Mouse (Mus musculus) bone marrow, adult 2 months (tissue): ENCODE data around the gene Myf5. TPM values are rescaled to one million over a fixed set of nuclear protein-coding genes. Genes with fewer than 3 reads are reported as not detected.

Experiments used
- H3K27ac ChIP-seq: fragments of 200-500 bp; 2 replicates; pipeline ENCODE4 v1.5.1; 2012; ENCODE audit warnings: low read depth, mild to moderate bottlenecking, control low read depth, inconsistent platforms, low read length; ENCODE audit not compliant: control insufficient read depth, poor library complexity, insufficient read depth
- H3K4me1 ChIP-seq: fragments of 200-500 bp; 2 replicates; pipeline ENCODE4 v1.6.1; 2011; ENCODE audit warnings: low read length; ENCODE audit not compliant: control insufficient read depth, insufficient read depth
- H3K4me3 ChIP-seq: fragments of 200-500 bp; replicated peaks from 2 replicates; pipeline ENCODE3; 2011; ENCODE audit warnings: mild to moderate bottlenecking, low read depth, low read length, control low read depth; ENCODE audit not compliant: control insufficient read depth
- CTCF ChIP-seq: fragments of 200-500 bp; IDR thresholded peaks from 2 replicates; pipeline ENCODE4 v1.5.1; 2011; ENCODE audit warnings: low read length, control low read depth; ENCODE audit not compliant: control insufficient read depth, insufficient read depth
- POLR2A ChIP-seq: fragments of 200-500 bp; IDR thresholded peaks from 2 replicates; pipeline ENCODE4 v1.6.1; 2011; ENCODE audit warnings: low read depth, mild to moderate bottlenecking, control low read depth, low read length, borderline replicate concordance; ENCODE audit not compliant: control insufficient read depth
- WGBS: fragments of 180-500 bp; shearing (Covaris S2); methylation state at CpG from one replicate; pipeline ENCODE4 v1.1.7; 2018; 5-methylcytosine and 5-hydroxymethylcytosine counted together
- polyA plus RNA-seq: library from polyadenylated mRNA; stranded (reverse); fragments of >200 nt; gene quantifications from 2 replicates; pipeline ENCODE4 v1.2.4, GENCODE M21; 2011; ENCODE audit warnings: low replicate concordance; ENCODE audit not compliant: missing spikeins, insufficient read depth, insufficient read length

The Myf5 gene
- 0.47 and 1.7 TPM in 2 replicates for polyA plus RNA-seq

- no peak for TF ChIP-seq POLR2A
- no peak for TF ChIP-seq CTCF
- Histone ChIP-seq H3K27ac (no peak within 1 kb of the TSS), H3K4me1 (no peaks in the 10 kb centered on the region), H3K4me3 (no peak within 1 kb of the TSS)
- WGBS = 70% methylated on average over 8 of the region's 8 CpGs
Measured at GRCm38 (mm10) chr10:107485870-107486269, at the start of gene Myf5. Myf5 (minus strand) TSS chr10:107486134.

- WGBS = 79% methylated on average over 1 of the region's 1 CpGs
- H3K4me1 ChIP-seq = no peaks in the 10 kb centered on the region
- no peak overlapping the region for H3K4me3 ChIP-seq
- no peak overlapping the region for H3K27ac ChIP-seq
- TF ChIP-seq CTCF (no peak), POLR2A (no peak)
Measured at GRCm38 (mm10) chr10:107528758-107529157, 42.8 kb upstream of the Myf5 start.

- WGBS = 63% methylated on average over 5 of the region's 5 CpGs
- H3K4me3 ChIP-seq = no peak overlapping the region
Measured at GRCm38 (mm10) chr10:107519216-107519615, 33.3 kb upstream of the Myf5 start.

DNA sequence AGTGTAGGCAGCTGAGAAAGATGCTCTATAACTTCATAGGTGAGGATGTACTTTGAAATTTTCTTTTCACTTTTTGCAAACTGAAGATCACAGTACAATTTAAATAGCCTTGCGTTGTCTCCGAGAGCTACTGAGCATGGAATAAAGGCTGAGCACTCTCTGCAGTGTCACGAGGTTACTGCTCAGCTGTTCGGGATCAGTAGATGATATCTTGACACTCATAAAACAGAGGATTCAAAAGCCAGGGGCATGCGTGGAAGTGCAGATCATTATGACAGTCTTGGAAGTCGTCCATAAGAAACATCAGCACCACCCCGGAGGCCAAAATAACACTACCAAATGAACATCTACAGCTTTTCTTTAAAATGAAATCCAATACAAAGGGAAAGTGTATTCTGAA lies 30.7 kb upstream of the Myf5 start:
- H3K27ac ChIP-seq = no peak overlapping the region
- no peak overlapping the region for H3K4me3 ChIP-seq
- TF ChIP-seq CTCF = no peak
- TF ChIP-seq POLR2A = no peak
- no peaks in the 10 kb centered on the region for H3K4me1 ChIP-seq
- 81% methylated on average over 7 of the region's 7 CpGs for WGBS

More at GRCm38 (mm10) chr10:107519216-107519615, 33.3 kb upstream of the Myf5 start:
- H3K4me1 ChIP-seq = no peaks in the 10 kb centered on the region
- TF ChIP-seq CTCF (no peak), POLR2A (no peak)
- no peak overlapping the region for H3K27ac ChIP-seq

DNA sequence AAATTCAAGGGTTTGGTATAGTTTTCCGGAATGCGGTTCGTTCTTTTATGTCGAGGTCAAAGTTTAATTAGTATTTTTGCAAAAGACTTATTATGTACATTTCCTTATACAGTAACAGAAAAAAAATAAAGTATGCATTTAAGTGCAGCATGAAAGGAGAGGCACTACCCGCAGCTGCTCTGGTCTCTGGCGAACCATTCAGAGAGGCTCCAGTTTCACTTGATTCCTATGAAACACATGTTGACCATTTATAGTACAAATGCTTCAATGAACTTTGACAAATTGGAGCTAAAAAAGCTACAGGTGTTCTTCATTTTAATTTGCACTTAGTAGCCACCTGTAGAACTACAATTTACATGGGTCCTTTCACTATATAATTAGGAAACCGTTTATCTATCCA lies 28.8 kb upstream of the Myf5 start:
- 86% methylated on average over 7 of the region's 7 CpGs for WGBS
- Histone ChIP-seq H3K4me1 (no peaks in the 10 kb centered on the region), H3K4me3 (no peak overlapping the region), H3K27ac (no peak overlapping the region)
- no peak for TF ChIP-seq CTCF
- TF ChIP-seq POLR2A = no peak

DNA sequence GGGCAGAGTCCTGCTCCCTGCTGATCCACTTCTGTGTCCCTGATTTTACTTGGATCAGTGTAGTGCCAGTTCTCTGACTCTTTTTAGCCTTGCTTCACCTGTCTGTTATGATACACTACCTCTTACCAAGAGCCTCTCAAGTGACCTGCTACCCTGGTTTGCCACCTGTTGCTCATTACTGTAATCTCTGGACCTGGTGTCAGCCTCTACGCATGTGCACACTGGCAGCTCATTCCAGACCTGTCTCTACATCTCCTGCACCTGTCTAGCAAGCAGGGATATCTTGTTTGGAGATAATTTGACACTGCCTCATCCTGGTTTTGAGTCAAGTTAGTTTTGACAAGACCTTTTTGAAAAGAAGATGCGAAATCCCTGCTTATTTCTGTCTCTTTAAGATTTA lies 20.5 kb upstream of the Myf5 start:
- no peak overlapping the region for H3K4me3 ChIP-seq
- WGBS = 78% methylated on average over 2 of the region's 2 CpGs
- no peak for TF ChIP-seq CTCF
- TF ChIP-seq POLR2A = no peak

DNA sequence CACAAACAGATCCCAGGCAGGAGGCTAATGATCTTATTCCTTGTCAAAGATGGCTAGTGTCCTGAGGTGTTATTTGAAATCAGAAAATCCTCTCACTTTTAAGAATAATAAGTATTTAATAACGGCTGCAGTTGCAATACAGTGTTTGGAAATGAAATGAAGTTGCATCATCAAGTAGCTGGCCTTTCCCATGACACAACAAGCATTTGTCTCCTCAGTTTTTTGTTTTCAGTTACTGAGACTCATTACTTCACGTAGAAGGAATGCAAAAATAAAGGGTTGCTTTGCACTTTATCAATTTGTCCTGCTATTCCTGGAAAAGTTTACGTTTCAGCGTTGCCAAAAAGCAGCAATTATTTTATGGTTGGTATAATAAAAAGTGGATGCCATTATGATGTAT lies 17.5 kb upstream of the Myf5 start:
- Histone ChIP-seq H3K4me1 (no peaks in the 10 kb centered on the region), H3K4me3 (no peak overlapping the region), H3K27ac (no peak overlapping the region)
- 72% methylated on average over 4 of the region's 4 CpGs for WGBS
- no peak for TF ChIP-seq POLR2A

More for the DNA sequence above, 20.5 kb upstream of the Myf5 start:
- Histone ChIP-seq H3K27ac (no peak overlapping the region), H3K4me1 (no peaks in the 10 kb centered on the region)

GRCm38 (mm10) chr10:107502193-107502592 lies 16.3 kb upstream of the Myf5 start:
- WGBS = 84% methylated on average over 7 of the region's 7 CpGs
- H3K4me1 ChIP-seq = no peaks in the 10 kb centered on the region
- H3K4me3 ChIP-seq = no peak overlapping the region
- H3K27ac ChIP-seq = no peak overlapping the region
- no peak for TF ChIP-seq CTCF
- no peak for TF ChIP-seq POLR2A

- WGBS = 79% methylated on average over 7 of the region's 7 CpGs
- TF ChIP-seq POLR2A (no peak), CTCF (no peak)
- Histone ChIP-seq H3K27ac (no peak overlapping the region), H3K4me1 (no peaks in the 10 kb centered on the region), H3K4me3 (no peak overlapping the region)
Measured at GRCm38 (mm10) chr10:107499656-107500055, 13.7 kb upstream of the Myf5 start.
